8 mouse cellular contexts compared by ENCODE assay signal in the genomic region with DNA sequence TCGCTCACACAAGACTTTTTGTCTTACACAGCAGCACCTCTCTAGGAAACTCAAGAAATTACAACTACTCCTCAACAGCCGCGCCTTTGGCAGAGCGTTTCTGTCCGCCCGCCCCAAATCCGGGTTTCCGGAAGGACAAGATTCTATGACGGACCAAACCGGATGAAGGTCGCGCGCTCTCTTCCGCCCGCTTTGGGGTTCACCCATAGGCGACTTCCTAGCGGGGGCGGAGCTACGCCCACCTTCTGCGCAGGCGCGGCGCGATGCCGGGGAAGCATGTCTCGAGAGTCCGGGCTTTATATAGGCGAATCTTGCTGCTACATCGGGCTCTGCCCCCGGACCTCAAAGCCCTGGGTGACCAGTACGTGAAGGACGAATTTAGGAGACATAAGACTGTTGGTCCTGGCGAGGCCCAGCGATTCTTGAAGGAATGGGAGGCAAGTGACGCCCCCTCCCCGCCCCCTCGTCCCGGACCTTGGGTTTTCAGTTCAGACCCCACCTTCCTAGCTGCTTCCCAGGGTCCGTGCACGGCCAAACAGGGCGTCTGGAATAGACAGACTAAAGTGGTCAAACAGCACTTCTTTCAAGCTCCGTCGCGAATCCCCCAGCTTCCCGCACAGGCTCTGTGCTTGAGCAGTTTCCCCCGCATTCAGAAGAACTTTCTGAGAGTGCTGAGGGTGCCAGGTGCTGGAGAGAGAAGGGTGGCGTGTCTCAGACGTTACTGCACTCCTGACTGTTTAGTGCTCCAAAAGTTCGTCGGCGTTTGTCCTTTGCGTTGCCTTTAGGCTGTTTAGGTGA. TPM values are rescaled to one million over a fixed set of nuclear protein-coding genes. Genes with fewer than 3 reads are reported as not detected.
A peak's percentile ranks its signal among the peaks of the same experiment; 100 is the strongest.
DNase-seq lines count a peak whose midpoint lies in the region; ATAC-seq lines count a peak whose summit lies in the region.

Gene Sdhaf3 (plus strand): TSS at position 241 of the 798 bp plus-strand sequence.

- peak within 1 kb of the TSS; percentile 65 for H3K9ac ChIP-seq in kidney, embryonic 15.5 days

- H3K36me3 ChIP-seq in heart, embryonic 10.5 days = no peaks in the 10 kb centered on the region
- H3K36me3 ChIP-seq in kidney, embryonic 15.5 days = no peaks in the 10 kb centered on the region

- peak; percentile 100 for ATAC-seq in erythroblast, adult 5-6 weeks (replicated peaks; ENCODE audit: low FRiP score, poor library complexity, severe bottlenecking)
- peak; percentile 100 for ATAC-seq in kidney, embryonic 15.5 days (replicated peaks; ENCODE audit: low FRiP score)
- ATAC-seq in monocyte, adult 5-6 weeks (replicated peaks; ENCODE audit: insufficient number of reproducible peaks, low FRiP score, low TSS enrichment, poor library complexity, severe bottlenecking) = peak; percentile 97

- peaks cover 3% of the 10 kb centered on the region; the same call in 1 of the 2 replicates for H3K4me1 ChIP-seq in heart, embryonic 10.5 days
- peaks cover 7% of the 10 kb centered on the region for H3K4me1 ChIP-seq in kidney, embryonic 15.5 days

- no peaks in the 10 kb centered on the region for H3K9me3 ChIP-seq in heart, embryonic 10.5 days
- H3K9me3 ChIP-seq in kidney, embryonic 15.5 days (replicated peaks) = no peaks in the 10 kb centered on the region

- peak within 1 kb of the TSS; percentile 86 for H3K27ac ChIP-seq in heart, embryonic 10.5 days
- peak within 1 kb of the TSS; percentile 85 for H3K27ac ChIP-seq in kidney, embryonic 15.5 days

- peak; percentile 95 to 96 for DNase-seq in B cell, adult 2 months
- peak; percentile 98 for DNase-seq in brain, adult 2 months (ENCODE audit: low read depth, low spot score)
- peak; percentile 98 for DNase-seq in heart, embryonic 10.5 days (ENCODE audit: low spot score)
- DNase-seq in liver = peak; percentile 94
- DNase-seq in spleen, postnatal 4 days (ENCODE audit: low spot score in 2 of 2) = peak; percentile 91 to 95

- H3K27me3 ChIP-seq in heart, embryonic 10.5 days (ENCODE audit: insufficient read depth, poor library complexity, severe bottlenecking) = no peaks in the 10 kb centered on the region
- H3K27me3 ChIP-seq in kidney, embryonic 15.5 days = no peaks in the 10 kb centered on the region

- peak within 1 kb of the TSS; percentile 66 for H3K4me2 ChIP-seq in kidney, embryonic 15.5 days

- under 1% methylated on average over 52 of the region's 52 CpGs for WGBS in heart, embryonic 10.5 days
- under 1% methylated on average over 52 of the region's 52 CpGs for WGBS in kidney, embryonic 15.5 days

- peak within 1 kb of the TSS; percentile 75 for H3K4me3 ChIP-seq in heart, embryonic 10.5 days
- peak within 1 kb of the TSS; percentile 73 for H3K4me3 ChIP-seq in kidney, embryonic 15.5 days (replicated peaks)

RNA-seq across cellular contexts. Expression of gene Sdhaf3, which starts in this region (rescaled TPM):
- total RNA-seq in erythroblast, adult 5-6 weeks (2015; ENCODE audit: low replicate concordance) = 0.63 TPM in 1 of 2 replicates, not detected in the other
- total RNA-seq in erythroblast, adult 5-6 weeks (2017; ENCODE audit: low replicate concordance) = 0.70 TPM in 1 of 2 replicates, not detected in the other
- 5.1 and 5.3 TPM in 2 replicates for polyA plus RNA-seq in heart, embryonic 10.5 days (2016; fragmentation: Nextera tagmentation; extraction: Ambion mirVana)
- 5.3 and 5.7 TPM in 2 replicates for polyA plus RNA-seq in kidney, embryonic 15.5 days (2015; fragmentation: Nextera tagmentation; extraction: Ambion mirVana)
- 1.6 to 5.9 TPM (median 5.0 TPM) in 3 replicates for total RNA-seq in monocyte, adult 5-6 weeks (2017)

Comparison
In these comparisons a context has a peak if more than half of its experiments do, and no peak if none do; other contexts are left out.
1. Peak in every context shown above with its lines: DNase-seq, ATAC-seq, H3K4me3 ChIP-seq and H3K27ac ChIP-seq.
2. Peak in ATAC-seq in erythroblast, adult 5-6 weeks; RNA of the gene not detected or under 1 TPM.